Mouse (Mus musculus) hindbrain, embryonic 11.5 days (tissue): ENCODE data around the gene Wnt7b. TPM values are rescaled to one million over a fixed set of nuclear protein-coding genes. Genes with fewer than 3 reads are reported as not detected.

Experiments used
- ATAC-seq: fragments of 200-750 bp; cut with Nextera tagmentation; 2 replicates; pipeline ENCODE4 v1.8.0; 2017; ENCODE audit warnings: mild to moderate bottlenecking, moderate TSS enrichment, moderate library complexity; ENCODE audit not compliant: low FRiP score
- DNase-seq: peaks from one replicate; pipeline ENCODE4 v3.0.0-alpha.2; 2015; ENCODE audit warnings: low spot score
- H3K27ac ChIP-seq: fragments of 300-500 bp; sonication (generic); 2 replicates; pipeline ENCODE4 v1.5.1; 2014; ENCODE audit warnings: mild to moderate bottlenecking, low read depth, low read length
- H3K27me3 ChIP-seq: fragments of 300-500 bp; sonication (generic); 2 replicates; pipeline ENCODE4 v1.6.1; 2014; ENCODE audit warnings: mild to moderate bottlenecking, low read length, moderate library complexity, mixed read lengths; ENCODE audit not compliant: control insufficient read depth, insufficient read depth
- H3K36me3 ChIP-seq: fragments of 300-500 bp; sonication (generic); 2 replicates; pipeline ENCODE4 v1.6.1; 2014; ENCODE audit warnings: mild to moderate bottlenecking, low read length, moderate library complexity, mixed read lengths; ENCODE audit not compliant: control insufficient read depth, insufficient read depth
- H3K4me1 ChIP-seq: fragments of 300-500 bp; sonication (generic); replicated peaks from 2 replicates; pipeline ENCODE4 v1.6.1; 2014; ENCODE audit warnings: low read length, mixed read lengths; ENCODE audit not compliant: control insufficient read depth, insufficient read depth
- H3K4me2 ChIP-seq: fragments of 300-500 bp; sonication (generic); replicated peaks from 2 replicates; pipeline ENCODE4 v1.6.1; 2014; ENCODE audit warnings: mild to moderate bottlenecking, low read depth, low read length
- H3K4me3 ChIP-seq: fragments of 300-500 bp; sonication (generic); 2 replicates; pipeline ENCODE4 v1.5.1; 2014; ENCODE audit warnings: low read depth, low read length
- H3K9ac ChIP-seq: fragments of 300-500 bp; sonication (generic); 2 replicates; pipeline ENCODE4 v1.6.1; 2014; ENCODE audit warnings: low read depth, low read length
- H3K9me3 ChIP-seq: fragments of 300-500 bp; sonication (generic); 2 replicates; pipeline ENCODE4 v1.6.1; 2016; ENCODE audit warnings: low read length; ENCODE audit not compliant: control insufficient read depth
- WGBS: fragments of 180-500 bp; shearing (Covaris S2); extraction: QIAGEN DNeasy Blood & Tissue Kit; methylation state at CpG from one replicate; pipeline ENCODE4 v1.1.7; 2014; 5-methylcytosine and 5-hydroxymethylcytosine counted together
- polyA plus RNA-seq: library from polyadenylated mRNA; unstranded; fragments of >200 nt; fragmentation: Nextera tagmentation; extraction: Ambion mirVana; gene quantifications from 2 replicates; pipeline ENCODE4 v1.2.1, GENCODE M21; 2014

Wnt7b gene
- polyA plus RNA-seq, 1 experiment from 2014 or later, result 61.6 TPM

DNA sequence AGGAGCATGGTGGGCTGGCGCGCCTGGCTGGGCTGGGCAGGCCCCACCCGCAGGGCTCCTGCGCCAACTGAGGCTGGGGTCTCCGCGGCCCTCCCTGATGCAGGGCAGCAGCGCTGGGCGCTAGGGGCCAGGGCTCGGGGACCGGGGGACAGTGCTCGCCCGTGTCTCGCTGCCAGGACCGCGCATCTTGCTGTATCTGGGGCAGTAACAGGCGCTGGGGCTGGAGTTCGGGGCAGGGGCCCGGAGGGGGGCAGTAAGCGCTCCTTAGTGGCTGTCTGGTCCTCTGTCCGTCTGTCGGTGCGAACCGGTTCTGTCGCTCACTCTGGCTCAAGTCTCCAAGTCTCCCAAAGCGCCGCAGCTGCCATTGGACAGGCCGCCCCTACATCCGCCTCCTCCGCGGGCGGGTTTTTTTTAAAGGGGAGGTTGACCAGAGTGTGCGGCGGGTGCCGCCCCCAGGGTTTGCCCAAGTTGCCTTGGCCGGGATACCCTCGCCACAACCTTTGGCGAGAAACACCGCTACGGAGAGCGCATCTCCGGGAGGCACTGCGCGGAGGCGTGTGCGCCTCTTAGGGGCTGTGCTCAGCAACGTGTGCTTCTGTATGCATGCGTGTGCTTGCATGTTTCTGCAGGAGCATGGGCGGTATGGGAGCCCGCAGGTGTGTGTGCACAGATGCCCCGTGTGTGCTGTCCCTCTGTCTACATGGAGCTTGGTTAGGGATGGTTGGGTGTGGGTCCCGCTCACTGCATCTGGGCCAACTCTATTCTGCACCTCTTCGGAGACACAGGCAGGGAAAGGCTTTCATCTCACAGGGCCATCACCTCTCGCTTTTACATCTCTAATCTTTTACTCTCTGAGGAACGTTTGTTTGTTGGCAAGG is 4.5 kb downstream of the Wnt7b start:
- Histone ChIP-seq H3K4me1 (peaks cover 27% of the 10 kb centered on the region), H3K4me3 (peak overlapping the region; percentile 75), H3K9ac (peak overlapping the region; percentile 86), H3K36me3 (no peaks in the 10 kb centered on the region), H3K4me2 (peak overlapping the region; percentile 95), H3K27me3 (peaks cover 61% of the 10 kb centered on the region), H3K27ac (peak overlapping the region; percentile 87), H3K9me3 (no peaks in the 10 kb centered on the region)
- ATAC-seq (no peak), DNase-seq (peak; percentile 67)
- under 1% methylated on average over 54 of the region's 54 CpGs for WGBS

DNA sequence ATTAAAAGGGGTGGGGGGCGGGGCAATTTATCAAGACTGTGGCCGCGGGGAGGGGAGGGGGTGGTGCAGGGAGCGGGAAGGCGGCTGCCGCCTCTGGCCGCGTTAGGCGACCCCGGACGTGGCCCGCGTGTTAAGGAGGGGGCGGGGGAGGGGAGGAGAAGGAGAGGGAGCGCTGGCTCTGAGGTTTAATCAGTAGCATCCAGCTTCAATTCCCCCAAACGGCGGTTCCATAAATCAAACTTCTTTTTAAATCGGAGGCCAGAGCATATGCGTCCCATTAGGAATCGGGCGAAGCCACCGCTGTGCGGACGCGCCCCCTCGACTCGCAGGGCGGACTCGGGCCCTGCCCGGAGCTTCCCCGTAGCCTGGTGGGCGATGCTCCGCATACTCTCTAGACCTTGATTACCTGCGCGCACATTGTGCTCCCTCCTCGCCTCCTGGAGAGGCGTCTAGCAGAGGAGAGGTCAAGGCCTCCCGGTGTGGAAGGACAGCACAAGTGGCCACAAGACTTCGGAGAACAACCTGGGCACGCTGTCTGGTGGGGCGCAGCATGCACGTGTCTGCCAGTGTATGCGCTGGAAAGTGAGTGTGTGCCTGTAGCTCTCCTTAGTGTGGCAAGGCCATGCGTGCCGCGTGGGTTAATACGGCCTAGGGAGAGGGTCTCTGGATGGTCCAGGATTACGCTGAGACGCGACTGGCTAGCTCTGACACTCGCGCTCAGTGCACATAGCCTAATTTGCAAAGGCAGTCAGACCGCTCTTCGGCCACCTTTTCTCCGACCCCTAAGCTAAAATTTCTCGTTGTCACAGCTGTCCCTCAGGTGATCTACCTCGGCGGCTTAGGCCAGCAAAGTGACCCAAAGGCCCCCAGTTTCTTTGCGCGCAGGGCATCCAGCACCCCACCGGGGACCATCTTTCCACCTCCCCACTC is 5.5 kb downstream of the Wnt7b start:
- Histone ChIP-seq H3K9me3 (no peaks in the 10 kb centered on the region), H3K4me1 (peaks cover 27% of the 10 kb centered on the region), H3K36me3 (no peaks in the 10 kb centered on the region), H3K27me3 (peaks cover 51% of the 10 kb centered on the region), H3K9ac (peak overlapping the region; percentile 86), H3K27ac (peak overlapping the region; percentile 87), H3K4me3 (peak overlapping the region; percentile 75), H3K4me2 (peak overlapping the region; percentile 95)
- 1% methylated on average over 59 of the region's 61 CpGs for WGBS
- DNase-seq (peak; percentile 79), ATAC-seq (peak; percentile 59)

DNA sequence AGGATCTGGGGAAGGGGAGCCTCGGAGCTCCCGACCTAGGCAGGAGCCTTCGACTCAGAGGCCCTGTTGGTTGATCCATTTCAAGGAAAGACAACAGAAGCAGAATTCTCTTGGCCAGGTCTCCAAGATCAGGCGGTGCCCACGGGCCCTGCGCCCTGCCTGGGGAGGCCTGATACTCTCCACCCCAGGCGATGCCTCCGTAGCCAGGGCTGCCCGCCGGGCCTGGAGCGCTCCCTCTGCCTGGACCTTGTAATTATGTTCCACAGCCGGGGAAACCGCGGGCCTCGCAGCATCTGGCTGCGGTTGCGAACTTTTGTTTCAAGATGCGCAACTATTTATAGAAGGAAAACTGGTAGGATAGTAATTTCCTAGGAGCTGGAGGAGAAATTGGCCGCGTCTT is 6.2 kb downstream of the Wnt7b start:
- H3K36me3 ChIP-seq, result no peaks in the 10 kb centered on the region
- H3K4me1 ChIP-seq, result peaks cover 26% of the 10 kb centered on the region
- H3K27ac ChIP-seq, result peak overlapping the region; percentile 87
- no peaks in the 10 kb centered on the region for H3K9me3 ChIP-seq
- ATAC-seq (no peak), DNase-seq (peak; percentile 54)
- peak overlapping the region; percentile 95 for H3K4me2 ChIP-seq
- H3K27me3 ChIP-seq, result peaks cover 44% of the 10 kb centered on the region
- WGBS, result under 1% methylated on average over 20 of the region's 20 CpGs
- H3K9ac ChIP-seq, result peak overlapping the region; percentile 48; the same call in 1 of the 2 replicates
- H3K4me3 ChIP-seq, result peak overlapping the region; percentile 75

DNA sequence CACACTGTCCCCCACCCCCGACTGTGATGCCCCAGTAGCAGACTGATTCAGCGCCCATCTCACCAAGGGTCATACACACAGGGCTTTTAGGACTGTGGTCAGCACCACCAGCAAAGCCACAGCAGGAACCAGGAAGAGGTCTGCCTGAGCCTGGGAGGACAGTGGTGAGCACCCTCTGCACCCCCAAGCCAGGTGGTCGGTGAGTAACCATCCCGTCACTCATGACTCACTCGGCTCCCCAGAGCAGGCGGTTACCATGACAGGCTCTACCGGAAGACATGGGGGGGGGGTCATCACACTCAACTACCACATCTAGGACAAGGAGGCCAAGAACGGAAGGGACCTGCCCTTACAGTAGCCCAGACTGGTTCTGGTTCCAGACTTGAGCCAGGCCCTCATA is 7.7 kb downstream of the Wnt7b start:
- Histone ChIP-seq H3K4me1 (peaks cover 20% of the 10 kb centered on the region), H3K4me3 (no peak overlapping the region)

DNA sequence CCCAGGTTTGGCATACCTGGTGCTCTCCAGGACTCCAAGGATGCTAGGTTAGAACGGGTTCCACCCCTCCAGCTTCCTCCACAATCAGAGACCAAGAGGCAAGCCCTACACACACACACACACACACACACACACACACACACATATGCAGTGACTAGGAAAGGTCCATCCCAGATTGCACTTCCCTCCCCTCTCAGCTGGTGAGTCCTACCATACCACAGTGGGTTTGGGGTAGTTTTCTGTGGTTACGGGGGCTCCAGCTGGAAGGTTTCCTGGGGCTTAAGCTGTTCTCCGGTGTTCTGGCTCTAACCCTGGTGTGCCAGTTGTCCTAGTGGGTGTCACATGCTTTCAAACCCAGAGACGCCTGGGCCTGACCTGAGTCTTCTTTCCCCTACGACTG is 8.2 kb downstream of the Wnt7b start:
- peaks cover 24% of the 10 kb centered on the region for H3K27me3 ChIP-seq
- peaks cover 21% of the 10 kb centered on the region for H3K4me1 ChIP-seq
- no peaks in the 10 kb centered on the region for H3K36me3 ChIP-seq
- 72% methylated on average over 5 of the region's 5 CpGs for WGBS
- no peak overlapping the region for H3K27ac ChIP-seq
- no peaks in the 10 kb centered on the region for H3K9me3 ChIP-seq
- H3K4me2 ChIP-seq, result no peak overlapping the region
- H3K9ac ChIP-seq, result no peak overlapping the region
- ATAC-seq (no peak), DNase-seq (no peak)
- no peak overlapping the region for H3K4me3 ChIP-seq

More for the DNA sequence above, 7.7 kb downstream of the Wnt7b start:
- Histone ChIP-seq H3K9ac (no peak overlapping the region; the same call in 1 of the 2 replicates), H3K4me2 (no peak overlapping the region), H3K27ac (no peak overlapping the region), H3K36me3 (no peaks in the 10 kb centered on the region), H3K9me3 (no peaks in the 10 kb centered on the region), H3K27me3 (peaks cover 29% of the 10 kb centered on the region)
- DNase-seq (no peak), ATAC-seq (no peak)
- WGBS, result 84% methylated on average over 8 of the region's 8 CpGs

DNA sequence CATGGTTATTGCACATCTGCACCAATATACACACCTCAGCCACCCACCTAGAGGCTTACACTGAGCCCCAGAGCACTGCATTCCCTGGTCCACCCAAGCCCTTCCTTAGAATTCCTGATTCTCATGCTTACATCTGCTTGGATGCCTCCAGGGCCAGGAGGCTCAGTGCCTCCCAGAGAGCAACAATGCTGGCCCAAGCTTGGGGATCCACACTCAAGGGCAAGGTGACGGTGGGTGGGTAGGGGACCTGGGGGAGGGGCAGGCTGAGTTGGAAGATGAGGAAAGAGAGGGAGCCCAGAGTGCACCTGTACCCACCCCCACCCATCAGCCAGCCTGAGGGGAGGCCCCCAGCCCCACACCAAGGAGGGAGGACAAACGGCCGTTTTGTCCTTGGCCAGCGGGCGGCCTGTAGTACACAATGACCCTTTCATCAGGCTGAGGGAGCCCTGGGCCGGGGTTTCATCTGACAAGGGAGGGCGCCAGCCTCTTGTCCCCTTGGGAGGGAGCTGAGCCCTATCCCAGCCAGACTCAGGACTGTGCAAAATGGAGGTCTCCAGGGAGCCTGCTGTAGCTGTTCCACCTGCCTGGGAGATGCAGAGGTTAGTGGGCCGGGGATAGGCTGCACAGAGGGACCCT is 9.5 kb downstream of the Wnt7b start:
- WGBS, result 16% methylated on average over 8 of the region's 8 CpGs
- no peak overlapping the region; the same call in 1 of the 2 replicates for H3K27ac ChIP-seq
- no peaks in the 10 kb centered on the region for H3K9me3 ChIP-seq
- no peak overlapping the region for H3K9ac ChIP-seq
- H3K4me2 ChIP-seq, result no peak overlapping the region; the same call in 1 of the 2 replicates
- H3K27me3 ChIP-seq, result peaks cover 12% of the 10 kb centered on the region
- H3K36me3 ChIP-seq, result no peaks in the 10 kb centered on the region
- peaks cover 22% of the 10 kb centered on the region for H3K4me1 ChIP-seq
- DNase-seq (peak; percentile 37), ATAC-seq (peak; percentile 31; the same call in 1 of the 2 replicates)
- no peak overlapping the region for H3K4me3 ChIP-seq

DNA sequence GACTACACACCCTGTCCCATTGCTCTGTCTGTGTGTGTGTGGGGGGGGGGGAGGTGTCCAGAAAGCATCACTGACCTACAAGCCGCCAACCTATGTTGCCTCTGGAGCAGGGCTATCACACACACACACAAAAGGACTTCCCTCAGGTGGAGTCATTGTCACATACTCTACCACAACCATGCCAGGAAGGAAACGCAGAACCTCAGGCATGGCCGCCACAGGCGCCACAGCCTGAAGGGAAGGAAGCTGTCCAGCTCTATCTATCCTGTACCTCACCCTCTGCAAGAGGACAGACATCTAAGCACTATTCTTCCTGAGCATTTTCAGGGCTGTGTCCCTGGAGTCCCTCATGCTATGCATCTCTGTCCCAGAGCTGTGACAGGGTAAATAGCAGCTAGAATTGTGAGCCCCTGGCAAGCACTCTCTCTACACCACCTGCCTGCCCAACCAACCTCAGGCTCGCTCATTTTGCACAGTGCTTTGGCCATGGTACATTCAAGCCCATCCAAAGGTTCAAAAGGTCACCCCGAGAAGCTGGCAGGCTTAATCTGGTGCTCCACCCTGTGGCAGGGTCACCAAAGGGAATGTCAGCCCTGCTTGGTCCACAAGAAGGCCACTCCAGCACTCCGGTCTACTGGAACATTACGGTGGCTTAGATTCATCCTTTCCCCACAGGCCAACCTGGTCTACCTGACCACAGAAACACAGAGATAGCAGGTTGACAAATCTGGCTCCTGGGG is 12.1 kb downstream of the Wnt7b start:
- Histone ChIP-seq H3K36me3 (no peaks in the 10 kb centered on the region), H3K4me2 (no peak overlapping the region), H3K27me3 (no peaks in the 10 kb centered on the region), H3K4me1 (peaks cover 14% of the 10 kb centered on the region; the same call in 1 of the 2 replicates), H3K9ac (no peak overlapping the region), H3K9me3 (no peaks in the 10 kb centered on the region), H3K27ac (no peak overlapping the region), H3K4me3 (no peak overlapping the region)
- WGBS, result 71% methylated on average over 8 of the region's 8 CpGs
- ATAC-seq (no peak), DNase-seq (no peak)
